Mouse (Mus musculus) common myeloid progenitor, adult 5-6 weeks (primary cell): ENCODE data around the gene Vps37c. TPM values are rescaled to one million over a fixed set of nuclear protein-coding genes. Genes with fewer than 3 reads are reported as not detected.

Experiments used
- ATAC-seq: replicated peaks from 2 replicates; pipeline ENCODE4 v1.8.0; 2016; ENCODE audit warnings: low read depth, mild to moderate bottlenecking, moderate TSS enrichment, inconsistent platforms; ENCODE audit not compliant: poor library complexity, severe bottlenecking
- total RNA-seq: library from RNA; stranded (forward); fragments of 200-1000, 187-1606 nt; gene quantifications from 2 replicates; pipeline ENCODE4 v1.2.3, GENCODE M21; 2017

Gene Vps37c
- total RNA-seq, 1 experiment from 2014 or later = 11.5 TPM

DNA sequence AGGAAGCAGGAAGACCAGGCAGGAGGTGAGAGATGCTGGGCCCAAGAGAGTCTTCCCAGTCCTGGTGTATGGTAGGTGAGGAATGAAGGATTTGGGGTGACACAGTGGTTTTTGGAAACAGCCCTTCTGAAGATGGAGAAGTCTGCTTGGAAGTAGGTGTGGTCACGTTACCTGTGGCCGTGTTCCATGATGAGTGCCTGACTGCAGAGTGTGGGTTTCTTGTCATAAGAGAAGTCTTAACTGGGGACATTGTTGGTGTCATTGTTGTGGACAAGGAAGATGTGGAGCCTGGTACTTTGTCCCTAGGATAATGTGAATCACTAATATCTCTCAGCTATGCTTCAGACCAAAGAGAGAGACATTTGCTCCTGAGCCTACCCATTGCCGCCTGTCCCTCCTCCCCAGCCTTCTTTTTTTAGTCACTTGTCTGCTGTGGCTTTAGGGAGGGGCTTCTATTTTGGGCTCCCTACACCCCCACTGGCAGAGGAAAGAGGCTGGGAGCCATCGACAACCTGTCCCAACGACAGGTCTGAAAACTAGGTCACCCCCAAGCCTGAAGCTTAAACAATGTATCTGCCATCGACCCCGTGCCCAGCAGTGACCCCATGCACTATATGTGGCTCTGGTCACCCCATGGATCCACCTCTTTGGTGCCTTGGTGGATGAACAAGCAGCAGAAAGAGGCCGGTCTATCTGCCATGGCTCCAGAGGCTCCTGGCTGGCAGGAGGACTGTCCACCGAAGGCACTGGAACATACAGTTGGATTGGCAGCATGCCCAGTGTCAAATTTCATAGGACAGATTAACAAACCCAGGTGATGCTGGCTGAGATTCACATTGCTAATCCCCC, 71.7 kb downstream of the Vps37c start:
- no peak for ATAC-seq

DNA sequence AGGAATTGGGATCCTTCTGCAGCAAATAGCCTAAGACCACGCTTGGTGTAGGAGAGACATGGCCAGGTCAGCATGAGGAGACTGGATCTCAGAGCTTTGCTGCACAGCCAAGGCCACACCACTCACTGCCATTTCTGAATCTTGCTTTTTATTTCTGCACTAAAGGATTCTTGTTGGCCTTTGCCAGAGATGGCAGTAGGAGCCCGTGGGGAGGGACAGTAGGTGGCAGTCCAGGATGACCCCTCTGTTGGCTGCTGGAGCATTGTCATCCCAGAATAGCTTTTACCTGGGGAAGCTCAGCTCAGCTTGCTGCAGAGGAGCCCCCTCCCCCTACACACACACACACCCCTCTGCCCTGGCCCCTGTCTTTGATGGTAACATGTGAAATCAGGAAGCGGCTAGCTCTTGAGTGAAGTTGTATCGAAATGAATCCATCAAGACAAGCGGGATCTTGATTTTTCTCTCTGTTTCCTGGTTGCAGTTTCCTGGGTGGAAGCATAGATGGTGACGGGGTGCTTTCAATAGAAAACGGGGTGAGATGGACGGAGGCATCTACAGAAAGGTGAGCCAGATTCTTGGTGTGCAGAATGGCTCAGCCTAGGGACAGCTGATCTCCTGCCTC, 73.4 kb downstream of the Vps37c start:
- no peak for ATAC-seq

DNA sequence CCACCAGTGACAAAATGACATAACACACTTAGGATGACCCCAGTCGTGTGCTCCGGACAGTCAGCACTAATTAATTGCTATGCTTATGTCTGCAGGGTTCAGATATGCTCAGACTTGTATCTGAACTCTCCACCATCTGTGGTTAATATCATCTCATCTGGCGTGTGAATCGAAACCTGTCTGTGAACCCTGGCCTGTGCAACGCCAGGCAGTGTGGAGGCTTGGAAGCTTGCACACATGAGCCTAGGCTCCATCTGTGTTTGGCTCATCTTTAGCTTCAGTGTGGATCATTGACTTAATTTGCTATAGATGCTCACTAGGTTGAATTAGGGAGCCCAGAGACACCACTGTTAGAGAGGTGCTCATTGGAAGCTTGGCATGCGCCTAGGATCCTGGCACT, 73.9 kb downstream of the Vps37c start:
- ATAC-seq = no peak

DNA sequence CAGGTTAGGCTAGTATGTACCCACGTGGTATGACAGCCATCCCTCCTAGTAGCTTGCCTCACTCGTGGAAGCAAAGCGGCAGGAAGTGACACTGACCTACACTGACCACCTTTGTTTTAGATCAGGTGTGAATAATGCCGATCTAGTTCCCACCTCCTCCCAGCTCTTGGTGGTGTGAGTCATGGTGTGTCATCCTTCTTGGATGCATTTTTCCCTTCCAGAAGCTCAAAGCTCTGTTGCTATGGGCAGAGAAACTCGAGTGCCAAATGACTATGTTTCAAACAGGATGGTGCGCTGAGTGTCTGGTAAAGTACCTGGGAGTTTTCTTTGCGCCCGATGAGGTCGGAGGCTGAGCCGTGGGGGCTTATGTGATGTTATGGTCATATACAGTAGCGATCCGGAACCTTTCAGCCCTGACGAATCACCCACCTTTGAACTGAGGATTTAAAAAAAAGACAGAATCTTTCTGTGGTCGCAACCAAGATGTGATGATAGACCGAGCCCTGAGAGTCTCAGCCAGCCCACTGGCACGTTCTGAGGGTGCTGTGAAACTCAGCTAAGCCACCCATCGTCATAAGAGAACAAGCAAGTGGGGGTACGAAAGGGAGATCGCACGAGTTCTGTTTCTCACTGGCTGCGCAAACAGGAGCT, 75.0 kb downstream of the Vps37c start:
- ATAC-seq = no peak

Other genes with a start within 250 kb of the Vps37c start
- not detected in 2 replicates for gene Lrrc10b, start 231.3 kb upstream of the Vps37c start, total RNA-seq
- gene Ppp1r32, start 205.8 kb upstream of the Vps37c start, total RNA-seq = not detected in 2 replicates
- gene Cpsf7, start 163.5 kb upstream of the Vps37c start, total RNA-seq = 34.4 and 42.1 TPM in 2 replicates
- gene Sdhaf2, start 162.6 kb upstream of the Vps37c start, total RNA-seq = 38.3 and 63.1 TPM in 2 replicates
- 17.3 and 30.5 TPM in 2 replicates for gene Tmem216, start 132.5 kb upstream of the Vps37c start, total RNA-seq
- gene Cyb561a3, start 111.6 kb upstream of the Vps37c start, total RNA-seq = 30.9 and 32.4 TPM in 2 replicates
- gene Tmem138, start 111.4 kb upstream of the Vps37c start, total RNA-seq = 6.0 and 15.9 TPM in 2 replicates
- gene Ddb1, start 83.4 kb upstream of the Vps37c start, total RNA-seq = 424 and 475 TPM in 2 replicates
- gene Tkfc, start 83.1 kb upstream of the Vps37c start, total RNA-seq = 3.5 and 7.3 TPM in 2 replicates
- not detected in 2 replicates for gene Vwce, start 54.5 kb upstream of the Vps37c start, total RNA-seq
- gene Pga5, start 10.7 kb upstream of the Vps37c start, total RNA-seq = not detected in 2 replicates
- gene Cd5, start 50.3 kb downstream of the Vps37c start, total RNA-seq = 0.53 TPM in 1 of 2 replicates, not detected in the other
- gene Cd6, start 141.3 kb downstream of the Vps37c start, total RNA-seq = 0.46 and 0.87 TPM in 2 replicates
- 0.39 TPM in 1 of 2 replicates, not detected in the other for gene Slc15a3, start 151.0 kb downstream of the Vps37c start, total RNA-seq
- 0.19 and 0.46 TPM in 2 replicates for gene Tmem132a, start 181.2 kb downstream of the Vps37c start, total RNA-seq
- gene Tmem109, start 193.3 kb downstream of the Vps37c start, total RNA-seq = 16.2 and 24.7 TPM in 2 replicates
- gene Prpf19, start 206.5 kb downstream of the Vps37c start, total RNA-seq = 121 and 140 TPM in 2 replicates
- gene Zp1, start 231.9 kb downstream of the Vps37c start, total RNA-seq = not detected in 2 replicates
- 0.23 TPM in 1 of 2 replicates, not detected in the other for gene Ptgdr2, start 248.4 kb downstream of the Vps37c start, total RNA-seq